Mouse (Mus musculus): ENCODE measurements at regions not wholly inside any gene's neighbourhood (a gene's known extent, or its start where the extent isn't known, plus 50 kb on each side); places are given as distances from the start of the nearest gene placed in this dataset.

- TF ChIP-seq CTCF (IDR thresholded peaks at IDR 0.05; ENCODE audit: low read depth, low read length) (no peak), POLR2A (IDR thresholded peaks at IDR 0.05; ENCODE audit: borderline replicate concordance, low read depth, low read length) (no peak)
Observed at GRCm38 (mm10) chr13:52436756-52437155, 94.3 kb downstream of the Diras2 start.
